Mouse (Mus musculus): ENCODE measurements around the gene Oas1c.
A peak's percentile ranks its signal among the peaks of the same experiment; 100 is the strongest.

The Oas1c gene

DNA sequence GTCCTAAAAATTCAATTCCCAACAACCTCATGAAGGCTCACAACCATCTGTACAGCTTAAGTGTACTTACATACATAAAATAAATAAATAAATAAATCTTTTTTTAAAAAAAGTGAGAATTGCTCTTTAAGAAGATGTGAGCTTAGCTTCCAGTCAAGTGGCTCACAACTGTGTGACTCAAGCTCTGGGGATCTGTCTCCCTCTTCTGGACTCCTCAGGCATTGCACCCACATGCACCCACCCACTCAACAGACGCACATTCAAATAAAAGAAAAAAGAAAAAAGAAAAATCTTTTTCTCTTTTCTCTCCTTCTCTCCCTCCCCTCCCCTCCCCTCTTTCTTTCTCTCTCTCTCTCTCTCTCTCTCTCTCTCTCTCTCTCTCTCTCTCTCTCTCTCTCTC is 30.7 kb downstream of the Oas1c start:
- DNase-seq (ENCODE audit: low spot score) = no peak

DNA sequence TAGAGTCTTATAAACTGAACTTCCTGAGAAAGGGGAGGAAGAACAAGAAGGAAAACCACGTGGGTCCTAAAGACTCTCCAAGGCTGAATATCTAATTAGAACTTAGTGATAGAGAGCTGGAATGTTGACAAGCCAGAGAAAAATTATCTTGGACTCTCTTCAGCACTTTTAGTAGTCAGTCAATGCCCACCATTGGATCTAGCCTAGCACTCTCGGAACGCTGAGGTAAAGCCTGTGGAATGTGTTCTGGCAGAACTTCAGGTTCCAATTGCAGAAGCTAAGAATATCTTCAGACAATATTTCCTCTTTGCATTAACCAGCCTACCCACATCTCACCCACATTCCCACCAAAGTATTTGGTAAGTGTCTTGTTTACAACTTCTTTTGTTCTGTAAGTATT is 32.4 kb downstream of the Oas1c start:
- peak; percentile 35 for DNase-seq (ENCODE audit: low spot score)

DNA sequence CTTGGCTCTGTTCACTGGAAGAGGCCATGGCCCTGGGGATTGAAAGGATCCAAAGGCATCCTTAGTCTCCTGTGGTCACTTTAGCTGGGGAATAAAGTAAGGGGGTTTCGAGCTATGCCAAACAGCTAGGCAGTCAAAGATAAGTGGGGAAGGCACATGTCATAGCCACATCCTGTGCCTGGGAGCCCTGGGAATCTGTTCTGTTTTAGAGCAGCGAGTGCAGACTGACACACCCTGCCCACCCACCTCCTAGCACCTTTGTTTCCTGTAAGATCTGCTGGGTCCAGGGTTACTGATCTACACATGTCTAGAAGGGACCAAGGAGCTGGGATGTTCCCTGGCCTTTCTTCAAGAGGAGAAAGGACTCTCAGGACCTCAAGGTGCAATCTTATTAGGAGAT is 33.4 kb downstream of the Oas1c start:
- no peak for DNase-seq (ENCODE audit: low spot score)

DNA sequence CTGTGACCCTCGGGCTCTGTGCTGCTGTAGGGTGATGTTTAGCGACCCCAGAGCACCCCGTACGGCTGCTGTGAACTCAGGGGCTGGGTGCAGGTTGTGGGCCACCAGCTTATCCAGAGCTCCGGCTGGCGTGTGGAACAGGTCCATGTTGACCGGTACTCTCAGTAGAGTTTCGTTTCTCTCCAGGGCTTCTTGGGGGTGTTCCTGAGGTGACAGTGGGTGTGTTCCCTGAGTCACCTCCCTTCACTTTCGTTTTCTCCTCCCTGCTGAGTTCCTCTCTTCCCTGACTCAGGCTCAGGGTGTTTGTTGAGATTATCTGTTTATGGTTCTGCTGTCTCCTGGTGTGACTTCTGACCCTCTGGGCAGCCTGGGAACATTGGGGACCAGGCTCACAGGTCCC is 34.8 kb downstream of the Oas1c start, which contains the start of gene Oas3:
Oas3 (minus strand) TSS at position 184 of the 400 bp plus-strand sequence.
- DNase-seq (ENCODE audit: low spot score) = no peak

DNA sequence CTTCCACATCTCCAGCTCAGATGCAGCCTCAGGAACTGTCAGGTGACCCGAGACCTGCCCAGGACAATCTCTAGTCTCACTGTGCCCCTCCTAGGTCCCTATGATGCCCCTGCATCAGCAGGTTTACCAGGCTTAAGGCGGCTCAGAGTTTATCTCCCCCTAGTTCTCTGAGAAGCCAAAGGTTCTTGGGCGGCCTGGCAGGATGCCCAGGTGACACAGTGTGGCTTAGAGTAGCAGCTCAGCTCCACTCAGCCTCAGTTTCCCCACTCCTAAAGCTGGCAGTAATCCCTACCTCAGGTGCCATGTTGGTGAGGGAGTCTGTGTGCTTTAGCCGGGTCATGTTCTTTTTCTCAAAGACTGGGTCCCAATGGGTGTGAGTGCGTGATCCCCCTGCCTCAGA is 35.5 kb downstream of the Oas1c start:
- no peak for DNase-seq (ENCODE audit: low spot score)

DNA sequence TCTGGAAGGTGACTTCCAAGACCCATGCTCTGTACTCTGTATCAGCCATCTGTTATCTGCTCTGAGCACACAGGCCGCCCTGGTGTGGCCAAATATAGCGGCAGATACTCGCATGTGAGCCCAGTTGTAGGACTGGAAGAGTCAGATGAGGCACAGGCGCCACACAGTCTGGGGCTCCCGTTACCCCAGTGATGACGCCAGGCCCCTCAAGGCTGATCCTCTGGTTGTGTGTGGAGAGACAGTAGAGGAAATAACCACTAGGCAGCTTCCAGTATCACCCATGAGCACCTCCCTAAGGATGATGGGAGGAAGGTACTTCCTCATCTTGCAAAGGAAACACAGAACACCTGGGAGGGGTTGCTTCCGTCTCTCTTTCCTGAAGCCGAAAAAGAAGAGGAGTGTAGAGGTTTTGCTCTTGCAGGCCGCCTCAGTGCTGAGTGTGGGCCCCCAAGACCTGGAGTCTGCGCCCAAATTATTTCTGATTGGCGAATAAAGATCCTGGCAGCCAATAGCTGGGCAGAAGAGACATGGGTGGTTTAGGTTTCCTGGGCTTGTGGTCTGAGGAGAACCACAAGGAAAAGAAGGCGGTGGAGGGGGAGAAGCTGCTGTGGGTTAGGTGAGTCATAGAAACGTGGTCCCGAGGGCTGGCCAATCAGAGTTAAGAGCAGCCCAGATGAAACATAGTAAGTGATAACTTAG is 36.9 kb downstream of the Oas1c start:
- no peak for DNase-seq (ENCODE audit: low spot score)

DNA sequence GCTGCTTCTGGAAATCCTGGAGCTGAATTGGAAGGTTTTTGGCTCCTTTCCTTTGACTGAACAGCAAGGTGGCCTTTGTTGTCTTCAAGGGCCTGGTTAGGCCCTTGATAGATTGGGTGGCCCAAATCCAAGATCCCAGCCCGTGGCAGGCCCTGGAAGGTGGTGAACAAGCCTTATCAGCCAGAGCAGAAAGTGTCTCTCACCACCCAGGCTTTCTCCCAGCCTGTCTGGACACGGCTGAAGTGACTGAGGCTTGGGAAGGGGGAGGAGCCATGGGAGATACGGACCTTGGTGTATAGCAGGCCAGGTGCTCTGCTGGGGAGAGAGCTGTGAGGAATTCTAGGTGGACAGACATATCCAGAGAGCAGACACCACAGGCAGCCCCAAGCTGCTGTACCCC is 42.9 kb downstream of the Oas1c start:
- no peak for DNase-seq (ENCODE audit: low spot score)

DNA sequence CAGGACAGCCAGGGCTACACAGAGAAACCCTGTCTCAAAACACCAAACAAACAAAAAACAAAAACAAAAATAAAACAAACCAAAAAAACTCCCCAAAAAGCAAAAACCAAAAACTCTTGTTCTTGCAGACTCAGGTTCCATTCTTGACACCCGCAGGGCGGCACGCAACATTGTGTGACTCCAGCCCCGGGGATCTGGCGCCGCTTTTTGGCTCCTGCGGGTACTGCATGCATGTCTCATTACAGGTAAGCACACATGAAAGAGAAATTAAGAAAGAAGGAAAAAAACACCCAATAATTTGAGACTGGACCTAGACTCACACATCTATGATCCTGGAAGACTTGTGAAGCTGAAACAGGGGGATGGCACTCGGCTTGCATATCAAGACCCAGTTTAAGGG is 47.3 kb downstream of the Oas1c start:
- no peak for DNase-seq (ENCODE audit: low spot score)

DNA sequence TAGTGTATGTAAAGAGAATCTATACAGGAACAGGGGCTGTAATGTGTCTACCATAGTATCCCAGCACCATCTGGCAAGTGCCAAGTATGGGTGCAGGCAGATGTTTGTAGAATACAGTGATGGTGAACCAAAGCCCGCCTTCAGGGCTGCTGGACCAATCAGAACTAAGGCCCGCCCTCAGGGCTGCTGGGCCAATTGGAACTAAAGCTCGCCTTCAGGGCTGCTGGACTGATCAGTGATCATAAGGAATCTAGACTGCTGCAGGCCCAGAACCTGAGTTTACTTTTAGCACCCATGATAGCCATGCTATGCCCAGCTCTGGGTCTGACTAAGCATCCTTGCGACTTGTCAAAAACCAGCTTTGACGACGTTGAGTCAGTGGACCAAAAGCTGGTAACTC is 50.4 kb downstream of the Oas1c start:
- no peak for DNase-seq (ENCODE audit: low spot score)

DNA sequence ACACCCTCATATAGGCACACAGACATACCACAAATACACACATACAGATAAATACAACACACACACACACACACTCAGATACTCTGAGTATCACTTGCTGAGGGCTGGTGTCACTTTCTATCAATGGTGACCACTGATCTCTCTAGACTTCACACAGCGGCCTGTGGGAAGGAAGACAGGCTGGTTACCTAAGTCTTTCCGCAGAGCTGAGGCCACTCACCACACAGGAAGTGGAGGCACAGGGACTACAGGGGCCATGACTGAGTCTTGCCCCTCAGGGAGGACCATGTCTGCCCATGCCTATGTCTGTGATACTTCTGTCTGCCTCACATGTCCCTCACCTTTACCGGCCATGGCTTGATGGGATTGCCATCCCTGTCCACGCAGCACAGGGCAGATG is 58.1 kb downstream of the Oas1c start:
- no peak for DNase-seq (ENCODE audit: low spot score)

DNA sequence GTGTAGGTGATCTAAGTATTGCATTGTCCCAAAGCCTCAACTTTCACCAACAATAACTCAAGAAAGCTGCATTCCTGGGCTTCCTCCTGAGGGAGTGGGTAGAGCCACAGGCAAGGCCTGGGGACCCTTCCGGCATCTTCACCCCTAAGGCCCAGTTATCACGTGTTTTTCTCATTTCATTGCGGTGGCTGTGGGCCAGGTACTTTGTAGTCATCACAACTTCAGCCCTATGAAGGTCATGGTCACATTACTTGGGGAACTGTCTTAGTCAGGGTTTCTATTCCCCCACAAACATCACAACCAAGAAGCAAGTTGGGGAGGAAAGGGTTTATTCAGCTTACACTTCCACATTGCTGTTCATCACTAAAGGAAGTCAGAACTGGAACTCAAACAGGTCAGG is 59.5 kb downstream of the Oas1c start:
- no peak for DNase-seq (ENCODE audit: low spot score)

DNA sequence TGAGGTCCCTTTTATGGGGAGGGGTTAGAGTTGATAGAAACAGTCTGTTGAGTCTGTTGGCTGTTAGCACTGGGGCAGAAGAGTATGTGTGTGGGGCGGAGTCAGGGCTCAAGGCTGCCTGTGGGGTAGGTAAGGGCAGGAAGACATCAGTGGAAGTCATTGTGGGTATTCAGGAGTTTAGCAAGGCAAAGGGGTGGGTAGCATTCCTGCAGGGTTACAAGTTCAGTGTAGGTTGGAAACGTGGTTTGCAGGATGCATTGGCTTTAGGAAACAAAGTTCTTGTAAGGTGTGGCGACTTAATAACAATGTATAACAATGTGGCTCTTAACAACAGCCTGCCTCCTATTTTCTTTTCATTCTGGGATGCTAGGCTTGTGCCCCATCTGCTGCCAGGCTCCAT is 61.1 kb downstream of the Oas1c start:
- DNase-seq (ENCODE audit: low spot score) = no peak
